Mouse (Mus musculus): ENCODE measurements around the gene Mtus2.
"Not testable (repeated sequence)": the region's sequence is repeated elsewhere in the genome, so short reads cannot be mapped to it uniquely, and the experiment has no call there.

Gene Mtus2

DNA sequence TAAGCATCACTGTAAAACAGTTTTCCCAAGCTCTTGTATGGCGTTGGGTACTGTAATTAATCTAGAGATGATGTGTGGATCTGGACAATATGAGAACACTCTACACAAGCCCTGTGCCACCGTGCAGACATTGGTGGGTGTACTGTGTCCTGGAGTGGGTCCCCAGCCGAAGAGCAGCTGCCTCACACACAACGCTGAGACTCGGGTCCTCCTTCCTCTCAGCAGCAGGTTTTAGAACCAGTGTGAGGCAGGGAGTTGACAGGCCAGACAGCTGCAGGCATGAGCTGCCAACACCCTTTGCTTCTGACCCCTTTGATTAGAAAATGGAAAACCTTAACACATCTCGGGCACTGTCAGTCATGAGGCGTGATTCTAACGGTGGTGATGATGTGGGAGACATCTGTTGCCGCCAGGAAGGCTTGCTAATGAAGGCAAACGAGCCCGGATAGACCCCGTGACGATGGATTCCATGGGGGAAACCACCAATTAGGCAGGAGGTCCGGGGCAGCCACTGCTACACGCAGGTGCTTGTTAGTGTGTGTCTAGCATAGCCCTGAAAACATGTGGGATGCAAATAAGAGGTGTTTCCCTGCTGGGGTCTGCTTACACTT lies 158.2 kb downstream of the Mtus2 start:
- DNase-seq (ENCODE audit: low spot score in 2 of 2): no peak

DNA sequence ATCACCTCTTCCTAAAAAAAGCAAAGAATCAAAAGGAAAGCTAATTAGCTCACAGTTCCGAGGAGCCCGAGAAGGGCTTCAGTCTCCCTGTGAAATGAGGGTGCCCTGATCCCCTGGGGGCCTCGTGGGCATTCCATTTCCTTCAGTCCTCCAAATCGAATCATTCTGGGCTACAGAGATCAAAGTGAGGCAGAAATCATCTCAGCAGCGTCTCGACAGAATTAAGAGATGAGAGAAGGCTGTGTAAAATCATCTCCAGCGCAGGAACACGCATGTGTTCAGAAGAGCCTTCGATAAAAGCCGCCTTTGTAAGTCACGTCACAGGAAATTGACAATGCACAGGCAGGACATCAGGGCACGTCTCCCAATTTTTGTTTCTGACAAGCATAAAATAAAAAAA lies 167.2 kb downstream of the Mtus2 start:
- DNase-seq (ENCODE audit: low spot score in 2 of 2): no peak

DNA sequence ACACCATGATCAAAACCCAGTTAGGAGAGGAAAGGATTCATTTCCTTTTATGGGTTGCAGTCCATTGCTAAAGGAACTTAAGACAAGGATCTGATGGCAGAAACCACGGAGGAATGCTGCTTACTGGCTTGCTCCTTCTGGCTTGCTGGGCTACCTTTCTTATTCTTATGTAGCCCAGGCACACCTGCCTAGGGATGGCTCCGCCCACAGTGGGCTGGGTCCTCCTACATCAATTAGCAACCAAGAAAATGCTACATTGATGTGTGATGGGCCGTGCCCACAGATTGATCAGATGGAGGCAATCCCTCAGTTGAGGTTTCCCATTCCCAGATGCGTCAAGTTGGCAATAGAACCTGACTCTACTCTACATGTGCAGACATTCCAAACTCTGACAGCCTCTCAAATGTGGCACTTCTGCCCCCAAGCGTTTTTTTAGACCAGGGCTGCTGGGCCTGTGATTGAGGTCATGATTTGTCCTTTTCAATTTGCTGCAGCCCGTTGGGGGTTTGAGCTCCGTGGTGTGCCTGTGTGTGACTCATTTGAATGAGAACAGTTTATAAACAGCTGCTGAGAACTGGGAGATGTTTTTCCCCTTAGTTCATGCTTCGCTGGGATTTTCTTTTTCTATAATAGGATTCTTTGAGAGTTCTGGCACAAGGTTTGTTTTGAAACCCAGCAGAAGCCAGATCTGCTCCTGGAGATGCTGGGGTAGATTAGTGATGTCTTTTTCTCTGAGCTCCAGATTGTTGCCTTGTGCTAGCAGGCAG lies 173.8 kb downstream of the Mtus2 start:
- peak; percentile 23 to 24 for DNase-seq (ENCODE audit: low spot score in 2 of 2)

DNA sequence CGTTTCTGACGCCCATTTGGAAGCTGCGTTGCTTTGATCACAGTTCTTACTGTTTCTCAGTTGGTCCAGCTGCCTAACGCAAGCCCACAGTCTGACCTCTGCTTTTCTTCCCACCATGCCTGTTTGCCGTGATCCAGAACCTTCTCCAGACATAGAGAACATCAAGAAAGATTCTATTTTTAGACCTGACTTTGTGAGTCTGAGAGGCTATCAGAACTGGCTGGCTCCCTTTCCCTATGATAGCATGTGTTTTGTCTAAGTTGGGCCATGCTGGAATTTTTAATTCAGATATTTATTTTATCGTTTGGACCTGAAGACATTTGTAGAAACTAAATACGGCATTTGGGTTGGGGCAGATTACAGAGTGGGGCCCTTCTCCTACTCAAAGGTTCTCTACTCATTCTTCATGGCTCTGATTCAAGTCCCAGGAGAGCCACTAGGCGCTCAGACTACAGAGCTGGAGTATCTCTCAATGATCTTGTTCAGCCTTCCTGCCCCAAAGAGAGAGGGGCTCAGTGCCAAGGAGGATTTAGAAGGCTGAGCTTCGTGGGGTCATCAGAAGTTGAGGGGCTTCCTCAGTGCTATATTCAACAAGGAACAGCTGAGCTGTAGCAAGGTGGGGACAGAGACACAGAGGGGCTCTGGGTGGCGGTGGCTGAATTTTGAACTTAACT lies 174.5 kb downstream of the Mtus2 start:
- peak; percentile 34 to 51 for DNase-seq (ENCODE audit: low spot score in 2 of 2)

DNA sequence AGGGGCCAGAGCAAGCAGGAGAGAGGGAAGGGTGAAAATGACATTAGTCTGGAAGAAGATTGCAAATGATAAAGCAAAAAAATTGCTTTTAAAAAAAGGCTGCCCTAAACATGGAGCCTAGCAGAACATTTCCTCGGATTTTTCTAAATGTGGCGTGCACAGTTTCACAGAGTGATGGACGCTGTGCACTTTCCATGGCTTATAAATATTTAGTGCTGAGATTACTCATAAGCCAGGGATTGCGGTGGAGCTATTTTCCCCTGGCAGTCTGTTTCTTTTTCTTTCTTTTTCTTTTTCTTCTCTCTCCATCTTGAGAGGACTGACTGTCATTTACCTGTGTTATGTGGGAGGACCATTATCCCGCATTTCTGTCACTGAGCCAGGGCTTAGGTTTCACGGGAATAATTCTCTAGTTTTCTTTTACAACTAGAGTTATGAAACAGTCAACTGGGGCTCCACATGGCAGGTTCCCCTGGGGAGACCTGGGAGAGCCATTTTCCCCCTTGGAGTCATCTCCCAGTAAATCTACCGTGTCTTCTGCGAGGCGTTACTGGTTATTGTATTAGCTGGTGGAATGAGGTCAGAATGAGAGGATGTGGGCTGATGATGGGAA lies 176.4 kb downstream of the Mtus2 start:
- no peak for DNase-seq (ENCODE audit: low spot score in 2 of 2)

DNA sequence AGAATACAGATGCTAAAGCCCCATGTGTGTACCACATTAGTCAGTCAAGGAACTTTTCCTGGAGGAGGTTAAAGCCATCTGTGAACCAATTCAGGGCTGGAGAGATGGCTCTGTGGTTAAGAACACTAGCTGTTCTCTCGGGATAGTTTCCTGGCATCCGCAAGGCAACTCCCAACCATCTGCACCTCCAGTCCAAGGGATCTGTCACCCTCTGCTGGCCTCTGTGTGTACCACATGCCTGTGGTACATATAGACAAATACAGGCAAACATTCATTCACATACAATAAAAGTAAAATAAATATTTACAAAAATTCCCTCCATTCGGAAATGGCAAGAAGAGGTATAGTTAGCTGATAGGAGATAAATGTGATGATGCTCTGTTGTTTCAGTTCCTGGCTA lies 184.5 kb downstream of the Mtus2 start:
- DNase-seq (ENCODE audit: low spot score in 2 of 2): no peak

DNA sequence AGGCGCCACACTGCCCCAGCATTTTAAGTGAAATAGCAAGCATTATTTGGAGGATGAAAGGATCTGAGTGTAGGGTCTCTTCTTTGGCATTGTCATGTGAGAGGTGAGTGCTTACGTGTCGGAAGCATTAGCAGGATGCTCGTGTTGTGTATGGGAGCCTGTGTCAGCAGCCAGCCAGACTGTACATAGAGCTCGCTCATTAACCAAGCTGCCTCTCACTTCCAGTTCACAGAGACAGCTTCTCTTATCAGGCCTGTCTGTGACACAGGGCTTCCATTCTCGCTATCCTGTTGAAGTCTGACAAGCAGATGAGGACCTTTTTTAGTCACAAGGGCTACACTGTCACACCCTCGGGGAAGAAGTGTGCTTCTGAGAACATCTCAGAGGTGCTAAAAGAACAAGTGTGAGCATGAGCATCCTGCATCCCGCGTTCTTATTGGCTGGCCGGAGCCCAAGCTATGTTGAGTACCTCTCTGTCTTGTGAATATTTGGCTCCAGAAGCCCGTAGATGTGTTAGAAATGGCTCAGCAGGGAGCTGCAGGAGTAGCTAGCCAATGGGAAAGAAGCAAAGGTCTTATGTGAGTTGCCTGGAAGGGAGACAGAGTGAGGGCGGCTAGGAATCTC lies 189.2 kb downstream of the Mtus2 start:
- DNase-seq (ENCODE audit: low spot score in 2 of 2): peak; percentile 36 to 52

DNA sequence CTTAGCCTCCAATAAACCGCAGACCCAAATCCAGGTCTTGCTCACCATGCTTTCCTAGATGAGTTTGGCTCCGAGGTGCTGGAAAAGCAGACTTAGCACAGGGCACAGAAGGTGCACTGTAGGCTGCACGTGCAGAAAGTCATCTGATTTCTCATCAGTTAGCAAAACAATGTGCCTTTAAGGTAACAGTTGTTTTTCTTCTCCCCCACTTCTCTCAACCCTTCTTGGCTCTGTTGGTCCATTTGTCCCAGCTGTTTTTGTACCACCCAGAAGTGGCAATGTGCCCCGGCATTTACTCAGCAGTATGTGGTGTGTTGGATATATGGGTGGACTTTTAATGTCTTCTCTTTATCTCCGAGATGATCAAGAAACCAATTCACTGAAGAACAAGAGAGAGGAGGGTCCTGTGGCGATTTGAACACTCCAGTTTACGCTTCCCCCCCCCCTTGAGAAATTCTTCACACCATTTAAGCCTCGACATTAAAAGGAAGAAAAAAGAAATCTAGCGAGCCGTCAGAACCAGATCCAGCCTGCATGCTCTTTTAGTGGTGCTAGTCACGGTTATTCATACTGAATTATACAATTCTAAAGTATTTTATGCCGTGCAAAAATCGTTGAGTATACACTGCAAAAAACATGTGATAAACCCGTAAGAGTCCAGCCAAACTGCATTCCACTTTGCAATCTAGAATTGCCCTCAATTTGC lies 194.9 kb downstream of the Mtus2 start:
- no peak for DNase-seq (ENCODE audit: low spot score in 2 of 2)

DNA sequence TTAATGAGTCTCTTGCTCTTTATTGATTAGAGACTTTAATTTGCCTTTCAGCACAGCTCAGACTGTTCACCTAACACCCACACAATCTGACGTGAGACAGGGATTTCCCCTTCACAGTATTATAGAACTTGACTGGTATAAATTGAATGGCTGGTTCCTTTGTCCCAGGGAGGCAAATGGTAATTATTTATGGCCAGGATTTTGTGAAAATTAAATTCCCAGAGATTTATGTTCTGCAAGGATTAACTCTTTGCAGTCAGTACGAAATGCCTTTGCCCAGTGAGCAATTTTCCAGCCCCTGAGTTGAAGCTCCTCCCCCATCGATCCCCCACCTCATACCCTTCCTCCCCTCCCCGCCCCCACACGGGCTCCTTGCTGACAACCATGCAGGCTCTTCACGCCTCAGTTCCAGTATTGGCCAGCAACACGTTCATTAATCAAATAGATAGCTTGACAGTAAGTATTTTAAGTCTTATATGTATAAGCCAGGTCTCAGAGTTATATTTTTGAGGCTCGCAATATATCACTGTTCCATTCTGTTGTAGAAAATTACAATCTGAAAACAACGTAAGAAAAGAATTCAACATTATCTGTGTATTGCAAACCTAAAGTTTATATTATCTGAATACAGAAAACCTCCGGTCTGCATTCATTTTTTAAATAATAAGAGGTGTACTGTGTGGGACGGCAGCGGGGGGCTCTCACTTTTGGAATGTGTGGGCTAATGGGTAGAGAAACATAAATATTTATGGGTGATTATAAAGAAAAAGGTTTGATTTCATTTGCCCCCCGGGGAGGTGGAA lies 195.7 kb downstream of the Mtus2 start:
- DNase-seq (ENCODE audit: low spot score in 2 of 2): no peak

DNA sequence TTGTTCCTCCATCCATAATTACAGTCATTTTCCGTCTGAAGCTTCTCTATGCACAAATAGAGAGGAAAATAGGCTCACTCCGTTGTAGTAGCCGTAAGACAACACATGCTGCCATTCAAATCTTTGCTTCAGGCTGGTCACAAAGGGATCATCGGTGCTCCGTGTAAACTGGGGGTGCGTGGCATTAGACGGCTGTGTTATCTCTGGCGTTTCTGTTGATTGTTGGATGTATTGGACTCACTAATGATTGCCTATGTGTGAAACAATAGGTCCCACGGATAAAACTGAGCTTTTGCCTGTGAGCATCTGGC lies 196.2 kb downstream of the Mtus2 start:
- no peak for DNase-seq (ENCODE audit: low spot score in 2 of 2)

DNA sequence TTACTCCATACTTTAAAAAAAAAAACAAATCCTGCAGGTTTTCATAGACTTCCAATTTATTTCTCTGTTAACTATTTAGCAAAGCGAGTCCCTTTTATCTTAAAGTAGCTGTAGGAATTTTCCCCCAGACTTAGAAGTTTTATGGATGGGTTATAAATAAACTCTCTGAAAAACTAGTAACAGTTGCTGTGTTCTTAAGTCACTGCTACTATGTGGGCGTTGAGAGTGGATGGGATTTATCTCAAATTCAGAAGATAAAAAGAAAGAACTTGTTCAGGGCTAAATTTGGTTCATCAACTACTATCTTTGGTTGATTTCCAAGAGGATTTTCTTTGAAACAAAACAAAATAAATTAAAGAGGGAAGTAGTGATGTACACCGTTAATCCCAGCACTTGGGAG lies 197.6 kb downstream of the Mtus2 start:
- DNase-seq (ENCODE audit: low spot score in 2 of 2): no peak

DNA sequence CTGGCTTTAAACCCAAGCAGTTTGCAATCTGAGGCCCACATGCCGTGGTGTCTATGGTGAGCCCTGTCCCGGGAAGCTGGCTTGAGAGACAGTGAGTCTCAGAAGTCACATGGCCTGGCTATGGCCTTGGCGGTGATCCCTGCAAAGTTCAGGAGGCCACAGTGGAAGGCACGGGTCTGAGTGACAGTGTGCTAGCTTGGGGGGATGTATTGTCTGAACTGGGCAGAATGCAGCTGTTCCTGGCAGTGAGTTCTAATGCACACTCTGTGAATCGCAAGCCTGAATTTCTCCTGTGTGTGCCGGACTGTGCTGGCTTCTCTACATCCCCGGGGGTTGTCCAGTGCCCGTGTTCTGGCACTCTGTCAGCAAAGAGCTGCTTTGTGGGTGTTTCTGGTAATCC lies 202.2 kb downstream of the Mtus2 start:
- DNase-seq (ENCODE audit: low spot score in 2 of 2): no peak

DNA sequence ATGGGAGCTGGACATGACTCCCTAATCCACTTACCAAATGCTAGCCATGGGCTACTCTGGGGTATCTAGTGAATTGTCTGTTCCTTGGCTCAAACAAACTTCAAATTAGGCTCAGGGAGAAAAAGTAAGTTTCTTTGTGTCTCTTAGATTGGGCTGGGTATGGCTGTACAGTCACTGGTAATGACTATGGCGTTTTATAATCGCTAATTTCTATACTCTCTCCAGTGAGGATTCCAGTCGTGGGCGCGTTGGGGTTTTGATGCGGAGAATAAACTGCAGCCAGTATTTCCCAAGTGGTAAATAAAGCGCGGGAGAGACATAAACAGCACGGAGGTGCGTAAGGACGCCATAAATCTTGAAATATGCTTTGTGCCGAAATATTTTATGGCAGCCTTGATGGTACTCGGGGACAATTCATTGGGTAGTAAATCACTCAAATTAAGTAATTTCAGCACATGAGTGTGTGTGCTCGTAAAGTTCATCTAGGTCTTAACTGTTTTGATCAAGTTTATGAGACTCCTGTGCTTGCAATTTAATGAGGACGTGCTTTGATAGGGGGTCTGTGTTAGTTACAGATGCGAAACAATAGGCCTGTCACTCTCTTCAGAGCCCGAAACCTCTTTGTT lies 203.5 kb downstream of the Mtus2 start:
- DNase-seq (ENCODE audit: low spot score in 2 of 2): no peak

DNA sequence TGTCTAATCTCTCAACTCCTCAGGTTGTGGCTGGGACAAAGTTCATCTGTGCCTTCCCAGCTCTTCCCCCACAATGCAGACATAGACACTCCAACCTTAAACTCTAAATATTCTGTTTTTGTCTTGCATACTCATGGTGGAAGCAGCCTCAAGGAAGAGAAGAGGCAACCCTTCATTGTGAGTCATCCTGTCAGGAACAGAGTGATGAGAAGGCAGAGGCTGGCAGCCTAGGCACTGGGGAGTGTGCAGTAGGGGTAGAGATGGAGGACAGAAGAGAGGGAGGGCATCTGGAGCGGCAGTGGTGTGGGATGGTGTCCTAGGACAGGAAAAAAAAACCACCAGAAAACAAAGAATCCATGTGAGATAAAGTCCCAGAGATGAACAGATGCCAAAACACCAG lies 208.0 kb downstream of the Mtus2 start:
- DNase-seq (ENCODE audit: low spot score in 2 of 2): no peak

DNA sequence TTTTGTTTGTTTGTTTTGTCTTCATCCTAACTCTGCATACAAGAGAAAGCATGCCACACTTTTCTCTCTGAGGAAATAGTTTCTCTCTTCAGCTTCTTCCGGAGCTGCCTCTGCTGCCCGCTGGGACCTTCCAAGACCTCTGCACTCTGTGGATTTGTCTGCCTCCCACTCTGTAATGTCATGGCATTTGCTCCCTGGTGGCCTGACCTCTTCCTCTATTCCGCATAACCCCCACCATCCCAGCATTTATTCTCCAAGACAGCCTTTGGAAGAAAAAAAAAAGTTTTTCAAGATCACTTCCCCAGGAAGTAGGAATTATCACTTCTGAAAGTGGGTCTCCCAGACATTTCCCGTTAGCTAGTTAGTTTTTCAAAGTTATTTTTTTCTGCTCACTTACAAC lies 218.0 kb downstream of the Mtus2 start:
- DNase-seq (ENCODE audit: low spot score in 2 of 2): no peak

DNA sequence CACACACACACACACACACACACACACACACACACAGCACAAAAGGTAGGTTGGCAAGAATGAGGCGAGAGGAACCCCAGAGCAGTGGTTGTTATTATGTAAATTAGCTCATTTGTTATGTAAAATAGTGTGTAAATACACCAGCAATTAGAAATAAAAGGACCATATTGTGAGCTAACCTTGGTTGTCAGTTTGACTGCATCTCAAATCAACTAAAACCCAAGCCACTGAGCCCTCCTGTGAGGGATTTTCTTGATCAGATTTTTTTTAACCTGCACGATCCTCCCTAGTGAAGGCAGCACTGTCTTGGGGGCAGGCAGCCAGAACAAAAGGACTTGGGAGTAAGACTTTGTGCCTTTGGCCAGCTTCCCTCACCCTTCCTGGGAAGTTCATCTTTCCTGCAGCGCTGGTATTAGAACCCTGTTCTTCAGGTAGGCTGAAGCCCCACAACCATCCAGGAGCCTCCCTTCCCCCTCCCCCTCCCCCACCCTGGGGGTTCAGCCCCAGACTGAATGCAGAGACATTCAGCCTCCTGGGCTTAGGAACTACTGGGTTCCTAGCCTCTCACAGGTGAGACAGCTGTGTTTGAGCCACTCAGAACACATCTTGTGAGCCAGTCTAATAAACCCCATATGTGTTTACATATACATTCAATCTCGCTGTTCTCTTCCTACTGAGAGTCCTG lies 218.8 kb downstream of the Mtus2 start:
- DNase-seq (ENCODE audit: low spot score in 2 of 2): no peak

DNA sequence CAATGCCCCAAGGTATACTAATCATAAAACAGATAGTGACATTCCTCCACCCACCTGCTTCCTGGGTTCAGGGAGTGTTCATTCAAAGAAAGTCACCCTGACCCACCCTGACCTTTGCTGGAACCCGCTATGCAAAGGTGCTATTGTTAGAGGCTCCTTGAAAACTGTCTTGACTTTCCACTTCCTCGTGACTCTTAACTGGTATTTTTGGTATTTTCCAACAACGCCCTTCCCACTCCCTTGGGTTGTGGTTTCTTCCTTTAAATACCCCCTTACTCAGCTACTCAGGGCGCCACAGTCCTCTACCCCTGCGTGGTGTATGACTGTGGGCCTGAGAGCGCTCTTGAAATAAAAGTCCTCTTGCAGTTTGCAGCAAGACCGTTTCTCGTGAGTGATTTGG lies 219.4 kb downstream of the Mtus2 start:
- not testable (repeated sequence) for DNase-seq (ENCODE audit: low spot score in 2 of 2)

DNA sequence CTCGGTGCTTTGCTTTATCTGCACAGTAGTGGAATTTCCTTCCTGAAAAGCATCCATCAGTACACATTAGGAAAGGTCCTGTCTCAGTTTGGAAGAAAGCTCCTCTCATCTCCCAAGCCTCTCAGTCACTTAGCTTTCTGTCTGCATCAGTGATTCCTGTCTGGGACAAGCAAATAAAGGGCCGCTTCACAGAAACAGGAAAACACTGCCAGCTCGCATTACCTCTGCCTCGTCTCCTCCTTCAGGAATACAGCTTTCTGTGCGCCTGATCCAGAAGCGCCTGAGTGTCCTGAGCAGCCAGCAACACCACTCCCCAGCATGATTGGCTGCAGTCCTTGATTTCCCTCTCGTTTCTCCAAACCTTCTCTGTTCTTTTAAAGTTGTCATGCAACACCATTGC lies 222.1 kb downstream of the Mtus2 start:
- DNase-seq (ENCODE audit: low spot score in 2 of 2): no peak

DNA sequence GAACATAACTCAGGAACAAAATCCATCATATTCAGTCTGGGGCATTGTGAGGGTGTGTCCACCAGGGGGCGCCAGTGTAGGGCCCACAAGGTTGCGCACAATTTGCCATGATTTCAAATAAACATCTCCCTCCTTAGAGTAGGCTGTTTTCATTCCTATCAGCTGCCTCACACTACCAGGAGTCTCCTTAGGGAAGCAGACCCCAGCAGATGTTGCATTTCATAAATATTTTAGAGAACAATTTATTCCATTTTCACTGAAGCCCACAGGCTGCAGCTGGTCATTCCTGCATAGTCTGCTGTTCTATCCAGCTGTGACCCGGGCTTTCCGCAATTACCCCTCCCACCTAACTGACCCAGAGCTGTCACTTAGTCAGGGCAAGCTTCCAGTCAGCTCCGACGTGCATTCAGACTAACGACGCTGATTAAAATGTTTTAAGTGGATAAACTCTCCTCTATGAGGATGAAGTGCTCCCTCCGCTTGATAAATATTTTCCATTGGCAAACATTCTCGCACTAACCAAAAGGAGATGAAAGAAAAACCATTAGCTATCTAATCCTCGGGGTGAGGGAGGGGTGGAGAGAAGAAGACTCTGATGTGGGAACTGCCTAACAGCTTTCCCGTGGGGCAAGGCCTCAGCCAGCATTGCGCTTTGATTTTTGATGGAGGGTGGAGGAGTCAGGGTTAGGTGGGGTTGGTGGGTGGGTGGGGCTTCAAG lies 223.6 kb downstream of the Mtus2 start:
- DNase-seq (ENCODE audit: low spot score in 2 of 2): no peak

All from frontal cortex, postnatal 14 days (tissue).